Mouse (Mus musculus) kidney, postnatal 4 days (tissue): ENCODE measurements around the gene Cd80.

Source experiments
- DNase-seq, 2 experiments: peaks; one replicate each; pipeline ENCODE4 v3.0.0; 2021; ENCODE audit warnings: mixed read lengths in 2 of 2

Gene Cd80

GRCm38 (mm10) chr16:38450707-38451106 is 4.7 kb upstream of the Cd80 start:
- no peak for DNase-seq

GRCm38 (mm10) chr16:38451421-38452205 is 3.7 kb upstream of the Cd80 start:
- DNase-seq, result peak; percentile 22 to 48

- peak; percentile 94 to 97 for DNase-seq
Measured at GRCm38 (mm10) chr16:38452442-38453202, 2.7 kb upstream of the Cd80 start, which contains the start of gene Adprh. Gene Adprh (minus strand): TSS chr16:38452703.

- DNase-seq, result no peak
Measured at GRCm38 (mm10) chr16:38453203-38453553, 2.2 kb upstream of the Cd80 start.

- DNase-seq, result no peak
Measured at GRCm38 (mm10) chr16:38453952-38454351, 1.4 kb upstream of the Cd80 start.

GRCm38 (mm10) chr16:38454533-38455254 is 667 bp upstream of the Cd80 start:
- no peak for DNase-seq

GRCm38 (mm10) chr16:38456812-38457567 is 1.6 kb downstream of the Cd80 start:
- DNase-seq, result no peak

- no peak for DNase-seq
Measured at GRCm38 (mm10) chr16:38458600-38459280, 3.4 kb downstream of the Cd80 start.

GRCm38 (mm10) chr16:38459990-38460389 is 4.6 kb downstream of the Cd80 start:
- DNase-seq, result no peak

- DNase-seq, result no peak
Measured at GRCm38 (mm10) chr16:38461749-38462148, 6.4 kb downstream of the Cd80 start.

GRCm38 (mm10) chr16:38462161-38462560 is 6.8 kb downstream of the Cd80 start:
- no peak for DNase-seq

GRCm38 (mm10) chr16:38463305-38463704 is 7.9 kb downstream of the Cd80 start:
- DNase-seq, result no peak

- no peak for DNase-seq
Measured at GRCm38 (mm10) chr16:38466089-38466488, 10.7 kb downstream of the Cd80 start.

- DNase-seq, result no peak
Measured at GRCm38 (mm10) chr16:38467091-38467916, 11.9 kb downstream of the Cd80 start.

GRCm38 (mm10) chr16:38467917-38468705 is 12.8 kb downstream of the Cd80 start:
- DNase-seq, result peak in 1 of 2 experiments; percentile 34

GRCm38 (mm10) chr16:38468706-38469018 is 13.3 kb downstream of the Cd80 start:
- peak in 1 of 2 experiments; percentile 30 for DNase-seq

- DNase-seq, result no peak
Measured at GRCm38 (mm10) chr16:38469437-38469836, 14.1 kb downstream of the Cd80 start.

GRCm38 (mm10) chr16:38471697-38472506 is 16.5 kb downstream of the Cd80 start:
- DNase-seq, result no peak

GRCm38 (mm10) chr16:38472507-38472873 is 17.1 kb downstream of the Cd80 start:
- DNase-seq, result no peak

- DNase-seq, result no peak
Measured at GRCm38 (mm10) chr16:38473661-38474060, 18.3 kb downstream of the Cd80 start.
